17 mouse cellular contexts compared by ENCODE assay signal in genomic region chr7:116120737-116121136, GRCm38 (mm10). TPM values are rescaled to one million over a fixed set of nuclear protein-coding genes. Genes with fewer than 3 reads are reported as not detected.
DNase-seq lines count a peak whose midpoint lies in the region; ATAC-seq lines count a peak whose summit lies in the region.
"Had no signal": no experiment of that assay in that cellular context is flagged by ENCODE, and none has a peak within 500 bp of the region (broad histone marks: within the 10 kb centered on the region; RNA-seq: fewer than 3 reads in every experiment).

No protein-coding gene starts in this region.

- no peaks in the 10 kb centered on the region for H3K9me3 ChIP-seq in forebrain, embryonic 12.5 days
- no peaks in the 10 kb centered on the region for H3K9me3 ChIP-seq in forebrain, embryonic 15.5 days
- H3K9me3 ChIP-seq in midbrain, embryonic 10.5 days (replicated peaks) = no peaks in the 10 kb centered on the region
- no peaks in the 10 kb centered on the region for H3K9me3 ChIP-seq in midbrain, embryonic 14.5 days (ENCODE audit: control insufficient read depth, low read length)
- H3K9me3 ChIP-seq: embryonic facial prominence, embryonic 10.5 days; hindbrain, embryonic 15.5 days had no signal

- H3K36me3 ChIP-seq in forebrain, embryonic 12.5 days (replicated peaks) = peaks cover 10% of the 10 kb centered on the region; the same call in 1 of the 2 replicates
- no peaks in the 10 kb centered on the region for H3K36me3 ChIP-seq in forebrain, embryonic 15.5 days
- peaks cover 23% of the 10 kb centered on the region for H3K36me3 ChIP-seq in midbrain, embryonic 10.5 days
- no peaks in the 10 kb centered on the region for H3K36me3 ChIP-seq in midbrain, embryonic 14.5 days (ENCODE audit: control insufficient read depth, insufficient read depth, low read length)
- H3K36me3 ChIP-seq: hindbrain, embryonic 15.5 days had no signal

- ATAC-seq in forebrain, embryonic 12.5 days (ENCODE audit: low FRiP score) = no peak
- no peak for ATAC-seq in forebrain, embryonic 15.5 days (replicated peaks)
- ATAC-seq in midbrain, embryonic 14.5 days (ENCODE audit: low FRiP score, low TSS enrichment) = no peak
- ATAC-seq: Patski had no signal

- H3K27me3 ChIP-seq in forebrain, embryonic 12.5 days = no peaks in the 10 kb centered on the region
- no peaks in the 10 kb centered on the region for H3K27me3 ChIP-seq in forebrain, embryonic 15.5 days
- no peaks in the 10 kb centered on the region for H3K27me3 ChIP-seq in midbrain, embryonic 10.5 days (ENCODE audit: low read depth, poor library complexity, severe bottlenecking)
- H3K27me3 ChIP-seq in midbrain, embryonic 14.5 days (ENCODE audit: control insufficient read depth, insufficient read depth, low read length) = no peaks in the 10 kb centered on the region
- H3K27me3 ChIP-seq: CH12.LX; heart, embryonic 12.5 days; hindbrain, embryonic 15.5 days; Patski had no signal

- peak overlapping the region; percentile 50; the same call in 1 of the 2 replicates for H3K27ac ChIP-seq in forebrain, embryonic 12.5 days
- H3K27ac ChIP-seq in forebrain, embryonic 15.5 days (replicated peaks) = no peak overlapping the region
- H3K27ac ChIP-seq in midbrain, embryonic 10.5 days (replicated peaks) = peak overlapping the region; percentile 86
- no peak overlapping the region for H3K27ac ChIP-seq in midbrain, embryonic 14.5 days (replicated peaks; ENCODE audit: low read depth, low read length)
- H3K27ac ChIP-seq: hindbrain, embryonic 15.5 days had no signal

- DNase-seq in midbrain, embryonic 10.5 days (ENCODE audit: low spot score) = no peak
- no peak for DNase-seq in midbrain, embryonic 14.5 days
- DNase-seq in testis, postnatal 10 days (ENCODE audit: low spot score) = peak; percentile 32
- DNase-seq in testis, postnatal 14 days (ENCODE audit: low spot score) = no peak
- DNase-seq: adrenal gland, adult 8-10 months; adrenal gland, postnatal 36 days; cerebellum, adult 2 months; cerebellum, postnatal 10 days; gastrocnemius, postnatal 14 days; heart, postnatal 36 days had no signal

- H3K4me1 ChIP-seq in forebrain, embryonic 12.5 days = peaks cover 36% of the 10 kb centered on the region
- H3K4me1 ChIP-seq in forebrain, embryonic 15.5 days = peaks cover 33% of the 10 kb centered on the region
- H3K4me1 ChIP-seq in midbrain, embryonic 10.5 days = peaks cover 49% of the 10 kb centered on the region
- peaks cover 27% of the 10 kb centered on the region for H3K4me1 ChIP-seq in midbrain, embryonic 14.5 days (ENCODE audit: control insufficient read depth, insufficient read depth, low read length)
- H3K4me1 ChIP-seq: heart, embryonic 12.5 days had no signal

- no peak overlapping the region for H3K9ac ChIP-seq in forebrain, embryonic 12.5 days
- H3K9ac ChIP-seq in forebrain, embryonic 15.5 days (replicated peaks) = no peak overlapping the region
- H3K9ac ChIP-seq in midbrain, embryonic 14.5 days (replicated peaks; ENCODE audit: low read length) = no peak overlapping the region
- H3K9ac ChIP-seq: heart, embryonic 12.5 days; hindbrain, embryonic 15.5 days had no signal

- H3K4me2 ChIP-seq in forebrain, embryonic 12.5 days = no peak overlapping the region
- no peak overlapping the region for H3K4me2 ChIP-seq in forebrain, embryonic 15.5 days (replicated peaks)
- no peak overlapping the region for H3K4me2 ChIP-seq in midbrain, embryonic 14.5 days (ENCODE audit: low read length)
- H3K4me2 ChIP-seq: heart, embryonic 12.5 days; hindbrain, embryonic 15.5 days had no signal

- WGBS in forebrain, embryonic 12.5 days = 53% methylated on average over 4 of the region's 4 CpGs
- 52% methylated on average over 4 of the region's 4 CpGs for WGBS in forebrain, embryonic 15.5 days
- WGBS in midbrain, embryonic 10.5 days = 71% methylated on average over 4 of the region's 4 CpGs
- WGBS in midbrain, embryonic 14.5 days = 50% methylated on average over 4 of the region's 4 CpGs

- H3K4me3 ChIP-seq in forebrain, embryonic 12.5 days (replicated peaks) = no peak overlapping the region
- no peak overlapping the region for H3K4me3 ChIP-seq in forebrain, embryonic 15.5 days
- peak overlapping the region; percentile 2; the same call in 1 of the 2 replicates for H3K4me3 ChIP-seq in midbrain, embryonic 10.5 days
- H3K4me3 ChIP-seq in midbrain, embryonic 14.5 days (replicated peaks; ENCODE audit: low read depth, low read length) = no peak overlapping the region
- H3K4me3 ChIP-seq: embryonic facial prominence, embryonic 10.5 days; heart, embryonic 12.5 days; hindbrain, embryonic 15.5 days had no signal

RNA-seq across cellular contexts. Expression of gene Gm4353, which starts 36.3 kb away (rescaled TPM):
- polyA plus RNA-seq in forebrain, embryonic 12.5 days (2016; fragmentation: Nextera tagmentation; extraction: Ambion mirVana) = 0.68 TPM in 2 replicates
- 0.55 and 1.0 TPM in 2 replicates for polyA plus RNA-seq in forebrain, embryonic 15.5 days (2015; fragmentation: Nextera tagmentation; extraction: Ambion mirVana)
- polyA plus RNA-seq in midbrain, embryonic 10.5 days (2016; fragmentation: Nextera tagmentation; extraction: Ambion mirVana) = 0.71 and 1.0 TPM in 2 replicates
- 0.45 and 1.3 TPM in 2 replicates for polyA plus RNA-seq in midbrain, embryonic 14.5 days (2014; fragmentation: Nextera tagmentation; extraction: Ambion mirVana)

Comparison
In these comparisons a context has a peak if more than half of its experiments do, and no peak if none do; other contexts are left out.
1. H3K27ac ChIP-seq: peak in forebrain, embryonic 12.5 days (single experiment) and midbrain, embryonic 10.5 days (single experiment); none in forebrain, embryonic 15.5 days (single experiment) and midbrain, embryonic 14.5 days (single experiment).